Mouse (Mus musculus): ENCODE results near the gene Zfp217.

DNA sequence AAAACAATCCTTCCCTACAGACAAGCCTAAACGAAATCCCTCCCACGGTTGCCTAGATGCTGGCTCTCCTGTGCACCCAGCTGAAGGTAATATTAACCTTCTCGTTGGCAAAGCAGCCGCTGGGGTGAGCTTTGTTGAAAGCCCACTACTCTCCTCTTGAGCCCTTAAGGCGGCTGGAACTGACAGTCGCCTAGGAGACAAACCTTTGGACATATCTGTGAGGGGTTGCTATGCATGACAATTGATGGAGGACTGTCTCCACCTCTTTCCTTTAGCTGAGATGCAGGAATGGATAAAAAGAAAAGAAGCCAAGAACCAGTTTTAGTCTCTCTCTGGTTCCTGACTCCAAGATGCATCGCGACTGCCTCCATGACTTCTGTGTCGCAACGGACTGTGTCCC, 17.7 kb upstream of the Zfp217 start:
- TF ChIP-seq POLR2A (IDR thresholded peaks at IDR 0.05; ENCODE audit: extremely low read depth, insufficient read depth, low read length) (no peak), CTCF (IDR thresholded peaks at IDR 0.05; ENCODE audit: extremely low read depth, insufficient read depth, low read length) (no peak)

Data from cortical plate, adult 2 months (tissue).